Mouse (Mus musculus): ENCODE measurements at regions not wholly inside any gene's neighbourhood (a gene's known extent, or its start where the extent isn't known, plus 50 kb on each side); places are given as distances from the start of the nearest gene placed in this dataset.

DNA sequence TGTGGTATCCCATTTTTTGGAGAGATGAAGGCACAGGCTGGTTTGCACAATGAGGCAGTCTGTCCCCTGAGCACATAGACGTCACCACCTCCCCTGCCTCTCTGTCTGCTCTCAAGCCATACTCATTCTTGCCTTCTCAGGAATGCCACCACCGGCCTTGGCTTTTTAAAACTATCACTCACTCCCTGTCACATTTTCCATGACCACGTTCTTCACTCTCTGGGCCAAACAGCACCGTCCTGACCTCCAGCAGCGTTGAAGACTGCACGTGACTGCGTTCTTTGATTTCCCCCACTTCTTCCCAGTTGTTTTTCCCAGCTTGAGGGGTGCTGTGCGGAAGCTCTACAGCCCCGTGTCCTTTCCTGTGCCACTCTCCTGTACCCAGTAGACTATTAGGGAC, 100.4 kb upstream of the Atp1a1 start:
- TF ChIP-seq EP300 (optimal IDR thresholded peaks at IDR 0.05) (no peak), CTCF (IDR thresholded peaks at IDR 0.05; ENCODE audit: low read depth) (no peak)

All from stomach, postnatal 0 days (tissue).